Comparison of ENCODE assay signal across 10 mouse cellular contexts in genomic region chr6:82084235-82084634, GRCm38 (mm10). TPM values are rescaled to one million over a fixed set of nuclear protein-coding genes. Genes with fewer than 3 reads are reported as not detected.
DNase-seq lines count a peak whose midpoint lies in the region; ATAC-seq and TF ChIP-seq lines count a peak whose summit lies in the region.
"Had no signal": no experiment of that assay in that cellular context is flagged by ENCODE, and none has a peak within 500 bp of the region (broad histone marks: within the 10 kb centered on the region; RNA-seq: fewer than 3 reads in every experiment).

No protein-coding gene starts in this region.

- H3K9me3 ChIP-seq in megakaryocyte, embryonic 14.5 days, result peaks cover 16% of the 10 kb centered on the region
- H3K9me3 ChIP-seq in liver, postnatal 0 days (ENCODE audit: low read length), result no peaks in the 10 kb centered on the region; the same call in 1 of the 2 replicates
- H3K9me3 ChIP-seq in forebrain, embryonic 16.5 days (ENCODE audit: control insufficient read depth, low read length), result no peaks in the 10 kb centered on the region
- H3K9me3 ChIP-seq: midbrain, embryonic 13.5 days had no signal

- H3K4me1 ChIP-seq in megakaryocyte, embryonic 14.5 days, result peaks cover 40% of the 10 kb centered on the region
- H3K4me1 ChIP-seq in liver, postnatal 0 days (ENCODE audit: insufficient read depth), result peaks cover 7% of the 10 kb centered on the region
- H3K4me1 ChIP-seq in forebrain, embryonic 16.5 days (replicated peaks; ENCODE audit: control insufficient read depth, insufficient read depth, low read length), result no peaks in the 10 kb centered on the region
- H3K4me1 ChIP-seq: midbrain, embryonic 13.5 days had no signal

- DNase-seq in adrenal gland, postnatal 14 days, result peak; percentile 29
- no peak for DNase-seq in adrenal gland, adult 8-10 months
- DNase-seq in liver, postnatal 0 days, result no peak
- DNase-seq in MN1 (ENCODE audit: low spot score), result no peak
- DNase-seq in spleen, postnatal 36 days (ENCODE audit: low spot score in 2 of 2), result no peak
- DNase-seq: gastrocnemius, postnatal 36 days had no signal

- no peak overlapping the region for H3K9ac ChIP-seq in liver, postnatal 0 days (replicated peaks)
- no peak overlapping the region for H3K9ac ChIP-seq in forebrain, embryonic 16.5 days (replicated peaks; ENCODE audit: low read depth, low read length)
- H3K9ac ChIP-seq: midbrain, embryonic 13.5 days had no signal

- WGBS in liver, postnatal 0 days (ENCODE audit: insufficient replicate concordance), result 28% methylated on average over 3 of the region's 3 CpGs
- 69% methylated on average over 3 of the region's 3 CpGs for WGBS in forebrain, embryonic 16.5 days

- TF ChIP-seq CTCF in liver, postnatal 0 days (IDR thresholded peaks at IDR 0.05; ENCODE audit: low read depth), result no peak

- H3K4me2 ChIP-seq in liver, postnatal 0 days (ENCODE audit: low read depth, low read length), result no peak overlapping the region
- no peak overlapping the region for H3K4me2 ChIP-seq in forebrain, embryonic 16.5 days (ENCODE audit: low read length)
- H3K4me2 ChIP-seq: midbrain, embryonic 13.5 days had no signal

- ATAC-seq in megakaryocyte, adult 5-6 weeks (ENCODE audit: poor library complexity, severe bottlenecking), result no peak; the same call in 1 of the 2 replicates
- ATAC-seq in liver, postnatal 0 days, result no peak
- ATAC-seq in forebrain, embryonic 16.5 days, result no peak
- ATAC-seq: midbrain, embryonic 13.5 days had no signal

- peak overlapping the region; percentile 83 for H3K27ac ChIP-seq in liver, postnatal 0 days (ENCODE audit: low read depth)
- H3K27ac ChIP-seq in forebrain, embryonic 16.5 days (ENCODE audit: low read length), result no peak overlapping the region
- H3K27ac ChIP-seq: midbrain, embryonic 13.5 days had no signal

- H3K4me3 ChIP-seq in megakaryocyte, embryonic 14.5 days (replicated peaks), result peak overlapping the region; percentile 65
- no peak overlapping the region for H3K4me3 ChIP-seq in liver, postnatal 0 days (ENCODE audit: low read depth, low read length)
- no peak overlapping the region for H3K4me3 ChIP-seq in forebrain, embryonic 16.5 days (replicated peaks; ENCODE audit: low read length)
- H3K4me3 ChIP-seq: midbrain, embryonic 13.5 days had no signal

- H3K36me3 ChIP-seq in megakaryocyte, embryonic 14.5 days (replicated peaks; ENCODE audit: low read length), result no peaks in the 10 kb centered on the region
- peaks cover 6% of the 10 kb centered on the region; the same call in 1 of the 2 replicates for H3K36me3 ChIP-seq in liver, postnatal 0 days (replicated peaks; ENCODE audit: insufficient read depth, low read length)
- H3K36me3 ChIP-seq in forebrain, embryonic 16.5 days (ENCODE audit: control insufficient read depth, insufficient read depth), result no peaks in the 10 kb centered on the region
- H3K36me3 ChIP-seq: midbrain, embryonic 13.5 days had no signal

- TF ChIP-seq EP300 in liver, postnatal 0 days (IDR thresholded peaks at IDR 0.05; ENCODE audit: low read depth), result peak; percentile 55; the same call in 1 of the 2 replicates

- no peaks in the 10 kb centered on the region for H3K27me3 ChIP-seq in megakaryocyte, embryonic 14.5 days (replicated peaks)
- no peaks in the 10 kb centered on the region for H3K27me3 ChIP-seq in liver, postnatal 0 days (ENCODE audit: insufficient read depth, low read length)
- H3K27me3 ChIP-seq in forebrain, embryonic 16.5 days (replicated peaks; ENCODE audit: control insufficient read depth, insufficient read depth, low read length), result no peaks in the 10 kb centered on the region
- H3K27me3 ChIP-seq: midbrain, embryonic 13.5 days had no signal

RNA-seq across cellular contexts. Expression of gene Eva1a, which starts 43.4 kb away (rescaled TPM):
- total RNA-seq in adrenal gland, postnatal 14 days (2021), result 3.1 and 6.9 TPM in 2 replicates
- total RNA-seq in adrenal gland, adult 8-10 months (2022), result 1 to 10 TPM; 1.2 to 6.2 (median 3.8) TPM
- 0.83 TPM in 1 of 2 replicates, not detected in the other for polyA plus RNA-seq in megakaryocyte, embryonic 14.5 days (2012; ENCODE audit: insufficient read depth, low replicate concordance)
- not detected in 2 replicates for total RNA-seq in megakaryocyte, adult 5-6 weeks (2015)
- total RNA-seq in megakaryocyte, adult 5-6 weeks (2017), result not detected in 2 replicates
- polyA plus RNA-seq in liver, postnatal 0 days (2015; fragmentation: Nextera tagmentation; extraction: Ambion mirVana), result 40.0 and 46.7 TPM in 2 replicates
- polyA plus RNA-seq in forebrain, embryonic 16.5 days (2015; fragmentation: Nextera tagmentation; extraction: Ambion mirVana), result 0.72 and 1.4 TPM in 2 replicates
